Mouse (Mus musculus): ENCODE measurements at regions not wholly inside any gene's neighbourhood (a gene's known extent, or its start where the extent isn't known, plus 50 kb on each side); places are given as distances from the start of the nearest gene placed in this dataset.

GRCm38 (mm10) chr8:77843229-77843628 is 119.0 kb upstream of the Ednra start:
- in situ Hi-C loops (cut with MboI, MseI), result no loop called here

- in situ Hi-C loops (cut with MboI, MseI), result no loop called here
These were observed 126.3 kb upstream of the Ednra start for GRCm38 (mm10) chr8:77850523-77850922.

GRCm38 (mm10) chr8:77870264-77870663 is 146.0 kb upstream of the Ednra start:
- in situ Hi-C loops (cut with MboI, MseI), result loop anchor here (10.0 kb wide), 1 partner anchor 355 kb away; no protein-coding TSS in a partner anchor

GRCm38 (mm10) chr8:77872771-77873170 is 148.5 kb upstream of the Ednra start:
- in situ Hi-C loops (cut with MboI, MseI), result loop anchor here (10.0 kb wide), 1 partner anchor 352 kb away; no protein-coding TSS in a partner anchor

GRCm38 (mm10) chr8:77919776-77920175 is 195.5 kb upstream of the Ednra start:
- in situ Hi-C loops (cut with MboI, MseI), result no loop called here

GRCm38 (mm10) chr8:77921868-77922267 is 197.6 kb upstream of the Ednra start:
- in situ Hi-C loops (cut with MboI, MseI), result no loop called here

- in situ Hi-C loops (cut with MboI, MseI), result no loop called here
These were observed 223.4 kb upstream of the Ednra start for GRCm38 (mm10) chr8:77947702-77948101.

- in situ Hi-C loops (cut with MboI, MseI), result no loop called here
These were observed 225.4 kb upstream of the Ednra start for GRCm38 (mm10) chr8:77949640-77950039.

- in situ Hi-C loops (cut with MboI, MseI), result no loop called here
These were observed 234.6 kb upstream of the Ednra start for GRCm38 (mm10) chr8:77958814-77959372.

- in situ Hi-C loops (cut with MboI, MseI), result no loop called here
These were observed 238.9 kb upstream of the Ednra start for GRCm38 (mm10) chr8:77963102-77963698.

- in situ Hi-C loops (cut with MboI, MseI), result no loop called here
These were observed 242.7 kb upstream of the Ttc29 start for GRCm38 (mm10) chr8:77970378-77970777.

- in situ Hi-C loops (cut with MboI, MseI), result no loop called here
These were observed 239.4 kb upstream of the Ttc29 start for GRCm38 (mm10) chr8:77973714-77974113.

GRCm38 (mm10) chr8:77979106-77979505 is 234.0 kb upstream of the Ttc29 start:
- in situ Hi-C loops (cut with MboI, MseI), result no loop called here

GRCm38 (mm10) chr8:77980701-77981100 is 232.4 kb upstream of the Ttc29 start:
- in situ Hi-C loops (cut with MboI, MseI), result no loop called here

GRCm38 (mm10) chr8:77982031-77982430 is 231.1 kb upstream of the Ttc29 start:
- in situ Hi-C loops (cut with MboI, MseI), result no loop called here

GRCm38 (mm10) chr8:77983476-77983875 is 229.6 kb upstream of the Ttc29 start:
- in situ Hi-C loops (cut with MboI, MseI), result no loop called here

GRCm38 (mm10) chr8:77987237-77987636 is 225.9 kb upstream of the Ttc29 start:
- in situ Hi-C loops (cut with MboI, MseI), result no loop called here

- in situ Hi-C loops (cut with MboI, MseI), result no loop called here
These were observed 224.6 kb upstream of the Ttc29 start for GRCm38 (mm10) chr8:77988291-77989056.

GRCm38 (mm10) chr8:77991050-77991449 is 222.0 kb upstream of the Ttc29 start:
- in situ Hi-C loops (cut with MboI, MseI), result no loop called here

- in situ Hi-C loops (cut with MboI, MseI), result loop anchor here (5.0 kb wide), 1 partner anchor 368 kb away; no protein-coding TSS in a partner anchor
These were observed 212.8 kb upstream of the Ttc29 start for GRCm38 (mm10) chr8:78000303-78000702.

GRCm38 (mm10) chr8:78001656-78002055 is 211.4 kb upstream of the Ttc29 start:
- in situ Hi-C loops (cut with MboI, MseI), result loop anchor here (5.0 kb wide), 1 partner anchor 369 kb away; no protein-coding TSS in a partner anchor

GRCm38 (mm10) chr8:78002071-78002470 is 211.0 kb upstream of the Ttc29 start:
- in situ Hi-C loops (cut with MboI, MseI), result loop anchor here (5.0 kb wide), 1 partner anchor 370 kb away; no protein-coding TSS in a partner anchor
